Mouse (Mus musculus): Measurements from ENCODE around the gene Tcf20. TPM values are rescaled to one million over a fixed set of nuclear protein-coding genes. Genes with fewer than 3 reads are reported as not detected.

Gene Tcf20
- polyA plus RNA-seq, 1 experiment from 2014 or later, result 13.0 TPM

GRCm38 (mm10) chr15:82938155-82938569, 49.5 kb downstream of the Tcf20 start:
- Histone ChIP-seq H3K36me3 (ENCODE audit: control insufficient read depth, insufficient read depth, low read length) (no peaks in the 10 kb centered on the region), H3K9me3 (replicated peaks; ENCODE audit: control insufficient read depth, low read length, poor library complexity, severe bottlenecking) (no peaks in the 10 kb centered on the region), H3K27ac (ENCODE audit: low read length) (peak overlapping the region; percentile 8; the same call in 1 of the 2 replicates), H3K4me1 (ENCODE audit: control insufficient read depth, insufficient read depth, low read length) (peaks cover 75% of the 10 kb centered on the region), H3K27me3 (ENCODE audit: control insufficient read depth, insufficient read depth, low read depth, low read length) (no peaks in the 10 kb centered on the region), H3K9ac (ENCODE audit: low read depth, low read length) (peak overlapping the region; percentile 31; the same call in 1 of the 2 replicates), H3K4me2 (ENCODE audit: low read length) (peak overlapping the region; percentile 8; the same call in 1 of the 2 replicates), H3K4me3 (ENCODE audit: low read depth, low read length) (no peak overlapping the region)
- WGBS, result 22% methylated on average over 17 of the region's 17 CpGs
- no peak for ATAC-seq

GRCm38 (mm10) chr15:82937428-82937992, 50.2 kb downstream of the Tcf20 start:
- 48% methylated on average over 5 of the region's 5 CpGs for WGBS
- H3K27ac ChIP-seq (ENCODE audit: low read length), result peak overlapping the region; percentile 8; the same call in 1 of the 2 replicates
- no peak for ATAC-seq

GRCm38 (mm10) chr15:82934971-82935370, 52.7 kb downstream of the Tcf20 start:
- no peak overlapping the region for H3K4me3 ChIP-seq (ENCODE audit: low read depth, low read length)
- WGBS, result 67% methylated on average over 10 of the region's 10 CpGs
- no peak overlapping the region for H3K4me2 ChIP-seq (ENCODE audit: low read length)
- H3K4me1 ChIP-seq (ENCODE audit: control insufficient read depth, insufficient read depth, low read length), result peaks cover 59% of the 10 kb centered on the region
- H3K9me3 ChIP-seq (replicated peaks; ENCODE audit: control insufficient read depth, low read length, poor library complexity, severe bottlenecking), result no peaks in the 10 kb centered on the region
- no peak for ATAC-seq
- H3K9ac ChIP-seq (ENCODE audit: low read depth, low read length), result no peak overlapping the region
- H3K27ac ChIP-seq (ENCODE audit: low read length), result no peak overlapping the region
- H3K36me3 ChIP-seq (ENCODE audit: control insufficient read depth, insufficient read depth, low read length), result no peaks in the 10 kb centered on the region
- H3K27me3 ChIP-seq (ENCODE audit: control insufficient read depth, insufficient read depth, low read depth, low read length), result no peaks in the 10 kb centered on the region

More at GRCm38 (mm10) chr15:82937428-82937992, 50.2 kb downstream of the Tcf20 start:
- no peak overlapping the region; the same call in 1 of the 2 replicates for H3K4me2 ChIP-seq (ENCODE audit: low read length)
- H3K4me3 ChIP-seq (ENCODE audit: low read depth, low read length), result no peak overlapping the region
- peaks cover 77% of the 10 kb centered on the region for H3K4me1 ChIP-seq (ENCODE audit: control insufficient read depth, insufficient read depth, low read length)
- H3K9me3 ChIP-seq (replicated peaks; ENCODE audit: control insufficient read depth, low read length, poor library complexity, severe bottlenecking), result no peaks in the 10 kb centered on the region
- peak overlapping the region; percentile 31; the same call in 1 of the 2 replicates for H3K9ac ChIP-seq (ENCODE audit: low read depth, low read length)
- H3K27me3 ChIP-seq (ENCODE audit: control insufficient read depth, insufficient read depth, low read depth, low read length), result no peaks in the 10 kb centered on the region
- H3K36me3 ChIP-seq (ENCODE audit: control insufficient read depth, insufficient read depth, low read length), result no peaks in the 10 kb centered on the region

- peak; percentile 20; the same call in 1 of the 2 replicates for ATAC-seq
- WGBS, result 26% methylated on average over 4 of the region's 4 CpGs
- H3K9ac ChIP-seq (ENCODE audit: low read depth, low read length), result no peak overlapping the region
- H3K36me3 ChIP-seq (ENCODE audit: control insufficient read depth, insufficient read depth, low read length), result no peaks in the 10 kb centered on the region
- H3K4me1 ChIP-seq (ENCODE audit: control insufficient read depth, insufficient read depth, low read length), result peaks cover 68% of the 10 kb centered on the region
- no peaks in the 10 kb centered on the region for H3K27me3 ChIP-seq (ENCODE audit: control insufficient read depth, insufficient read depth, low read depth, low read length)
- no peak overlapping the region for H3K4me2 ChIP-seq (ENCODE audit: low read length)
- peak overlapping the region; percentile 30; the same call in 1 of the 2 replicates for H3K27ac ChIP-seq (ENCODE audit: low read length)
- H3K4me3 ChIP-seq (ENCODE audit: low read depth, low read length), result no peak overlapping the region
- no peaks in the 10 kb centered on the region for H3K9me3 ChIP-seq (replicated peaks; ENCODE audit: control insufficient read depth, low read length, poor library complexity, severe bottlenecking)
These were observed 54.6 kb downstream of the Tcf20 start for GRCm38 (mm10) chr15:82932936-82933650.

GRCm38 (mm10) chr15:82931436-82931835, 56.2 kb downstream of the Tcf20 start:
- Histone ChIP-seq H3K4me2 (ENCODE audit: low read length) (no peak overlapping the region), H3K27me3 (ENCODE audit: control insufficient read depth, insufficient read depth, low read depth, low read length) (no peaks in the 10 kb centered on the region), H3K36me3 (ENCODE audit: control insufficient read depth, insufficient read depth, low read length) (no peaks in the 10 kb centered on the region), H3K27ac (ENCODE audit: low read length) (no peak overlapping the region), H3K9ac (ENCODE audit: low read depth, low read length) (no peak overlapping the region), H3K4me1 (ENCODE audit: control insufficient read depth, insufficient read depth, low read length) (peaks cover 68% of the 10 kb centered on the region), H3K4me3 (ENCODE audit: low read depth, low read length) (no peak overlapping the region), H3K9me3 (replicated peaks; ENCODE audit: control insufficient read depth, low read length, poor library complexity, severe bottlenecking) (no peaks in the 10 kb centered on the region)
- ATAC-seq, result no peak
- 80% methylated on average over 5 of the region's 5 CpGs for WGBS

DNA sequence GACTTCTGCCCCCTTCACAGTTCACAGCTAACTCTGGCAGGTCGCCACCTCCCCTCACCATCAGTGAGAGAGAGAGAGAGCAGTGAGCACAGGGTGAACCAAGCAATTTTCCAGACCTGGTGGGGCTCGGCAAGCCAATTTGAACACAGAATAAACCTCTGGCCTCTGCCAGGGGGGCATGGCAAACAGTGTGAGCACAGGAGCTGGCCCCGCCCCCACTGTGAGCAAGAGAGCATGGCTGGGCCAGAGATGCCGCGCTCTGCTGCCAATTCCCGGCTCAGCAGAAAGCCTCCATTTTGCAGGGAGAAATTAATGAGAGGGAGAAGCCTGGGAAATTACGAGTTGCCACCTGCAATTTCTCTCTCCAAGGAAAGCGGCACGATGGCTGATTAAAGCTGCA, 58.1 kb downstream of the Tcf20 start:
- no peaks in the 10 kb centered on the region for H3K27me3 ChIP-seq (ENCODE audit: control insufficient read depth, insufficient read depth, low read depth, low read length)
- peak overlapping the region; percentile 18; the same call in 1 of the 2 replicates for H3K4me2 ChIP-seq (ENCODE audit: low read length)

DNA sequence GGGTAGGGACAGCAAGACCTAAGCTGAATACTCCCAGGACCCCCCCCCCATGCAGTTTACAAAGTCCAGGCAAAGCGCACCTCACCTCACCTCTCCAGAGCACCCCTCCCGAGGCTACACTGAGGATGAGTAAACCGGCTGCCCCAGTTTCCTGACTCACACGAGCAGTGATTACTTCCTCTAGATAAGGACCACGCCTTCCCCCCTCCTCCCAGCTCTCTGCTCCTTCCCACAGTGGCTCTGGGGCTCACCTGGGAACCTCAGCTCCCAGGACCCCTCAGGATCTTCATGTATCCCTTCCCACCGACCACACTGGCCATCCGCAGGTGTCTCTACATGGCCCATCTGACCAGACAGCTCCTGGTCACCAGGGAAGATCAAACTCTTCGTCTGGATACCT, 58.8 kb downstream of the Tcf20 start:
- Histone ChIP-seq H3K4me2 (ENCODE audit: low read length) (no peak overlapping the region), H3K4me3 (ENCODE audit: low read depth, low read length) (no peak overlapping the region), H3K9ac (ENCODE audit: low read depth, low read length) (no peak overlapping the region), H3K36me3 (ENCODE audit: control insufficient read depth, insufficient read depth, low read length) (no peaks in the 10 kb centered on the region), H3K9me3 (replicated peaks; ENCODE audit: control insufficient read depth, low read length, poor library complexity, severe bottlenecking) (no peaks in the 10 kb centered on the region), H3K4me1 (ENCODE audit: control insufficient read depth, insufficient read depth, low read length) (peaks cover 79% of the 10 kb centered on the region), H3K27ac (ENCODE audit: low read length) (0 out of 2 replicates have a peak overlapping the region, but pooled peaks have one; percentile 5), H3K27me3 (ENCODE audit: control insufficient read depth, insufficient read depth, low read depth, low read length) (no peaks in the 10 kb centered on the region)
- WGBS, result 68% methylated on average over 8 of the region's 8 CpGs
- no peak for ATAC-seq

More for the DNA sequence above, 58.1 kb downstream of the Tcf20 start:
- H3K4me1 ChIP-seq (ENCODE audit: control insufficient read depth, insufficient read depth, low read length), result peaks cover 74% of the 10 kb centered on the region
- H3K36me3 ChIP-seq (ENCODE audit: control insufficient read depth, insufficient read depth, low read length), result no peaks in the 10 kb centered on the region
- peak overlapping the region; percentile 27; the same call in 1 of the 2 replicates for H3K9ac ChIP-seq (ENCODE audit: low read depth, low read length)
- ATAC-seq, result no peak
- 12% methylated on average over 9 of the region's 9 CpGs for WGBS
- peak overlapping the region; percentile 70 for H3K27ac ChIP-seq (ENCODE audit: low read length)
- no peak overlapping the region for H3K4me3 ChIP-seq (ENCODE audit: low read depth, low read length)
- H3K9me3 ChIP-seq (replicated peaks; ENCODE audit: control insufficient read depth, low read length, poor library complexity, severe bottlenecking), result no peaks in the 10 kb centered on the region

DNA sequence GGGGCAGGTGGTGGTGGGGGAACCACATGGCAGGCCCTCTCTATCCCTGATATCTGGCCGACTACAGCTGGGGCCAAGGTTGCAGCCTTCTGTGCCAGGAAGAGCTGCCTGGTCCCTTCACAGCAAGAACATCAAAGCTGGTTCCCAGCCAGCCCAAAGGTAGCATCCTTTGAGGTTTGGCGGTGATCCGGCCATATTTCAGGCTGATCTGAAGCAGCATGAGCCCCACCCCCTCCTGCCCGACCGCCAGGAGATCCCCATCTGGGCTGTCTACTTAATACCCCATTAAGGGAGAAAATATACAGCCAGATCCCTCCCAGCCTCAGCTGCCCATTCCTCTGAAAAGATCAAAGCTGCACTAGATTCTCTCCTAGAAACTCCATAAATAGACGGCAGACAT, 59.6 kb downstream of the Tcf20 start:
- Histone ChIP-seq H3K27me3 (ENCODE audit: control insufficient read depth, insufficient read depth, low read depth, low read length) (no peaks in the 10 kb centered on the region), H3K36me3 (ENCODE audit: control insufficient read depth, insufficient read depth, low read length) (no peaks in the 10 kb centered on the region), H3K4me3 (ENCODE audit: low read depth, low read length) (no peak overlapping the region), H3K4me1 (ENCODE audit: control insufficient read depth, insufficient read depth, low read length) (peaks cover 79% of the 10 kb centered on the region), H3K9me3 (replicated peaks; ENCODE audit: control insufficient read depth, low read length, poor library complexity, severe bottlenecking) (no peaks in the 10 kb centered on the region), H3K9ac (ENCODE audit: low read depth, low read length) (0 out of 2 replicates have a peak overlapping the region, but pooled peaks have one; percentile 28), H3K4me2 (ENCODE audit: low read length) (no peak overlapping the region), H3K27ac (ENCODE audit: low read length) (peak overlapping the region; percentile 18; the same call in 1 of the 2 replicates)
- 13% methylated on average over 6 of the region's 6 CpGs for WGBS
- ATAC-seq, result no peak

DNA sequence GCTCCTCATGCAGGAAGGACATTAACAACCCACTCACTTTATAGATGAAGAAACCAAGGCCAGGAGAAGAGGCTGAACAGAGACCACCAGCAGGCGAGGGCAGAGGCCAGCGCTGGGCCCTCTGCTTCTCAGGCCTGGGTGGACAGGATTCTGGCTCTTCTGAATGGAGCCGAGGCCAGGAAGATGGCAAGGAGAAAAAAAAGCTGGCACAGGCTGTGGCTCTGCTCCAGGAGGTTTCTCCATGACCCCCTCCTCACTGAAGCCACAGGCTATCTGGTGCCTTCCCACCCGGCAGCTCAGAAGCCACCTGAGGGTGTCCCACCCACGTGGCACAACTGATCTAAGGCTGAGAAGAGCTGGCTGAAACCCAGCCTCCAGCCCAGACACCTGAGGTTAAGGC, 60.6 kb downstream of the Tcf20 start:
- 68% methylated on average over 5 of the region's 5 CpGs for WGBS
- no peak for ATAC-seq
- no peak overlapping the region for H3K4me3 ChIP-seq (ENCODE audit: low read depth, low read length)
- no peaks in the 10 kb centered on the region for H3K36me3 ChIP-seq (ENCODE audit: control insufficient read depth, insufficient read depth, low read length)
- no peaks in the 10 kb centered on the region for H3K27me3 ChIP-seq (ENCODE audit: control insufficient read depth, insufficient read depth, low read depth, low read length)
- no peak overlapping the region; the same call in 1 of the 2 replicates for H3K9ac ChIP-seq (ENCODE audit: low read depth, low read length)
- no peaks in the 10 kb centered on the region for H3K9me3 ChIP-seq (replicated peaks; ENCODE audit: control insufficient read depth, low read length, poor library complexity, severe bottlenecking)
- H3K27ac ChIP-seq (ENCODE audit: low read length), result 0 out of 2 replicates have a peak overlapping the region, but pooled peaks have one; percentile 14
- peaks cover 82% of the 10 kb centered on the region for H3K4me1 ChIP-seq (ENCODE audit: control insufficient read depth, insufficient read depth, low read length)
- no peak overlapping the region for H3K4me2 ChIP-seq (ENCODE audit: low read length)

Measured in midbrain, embryonic 16.5 days (tissue).